In the genomic region with DNA sequence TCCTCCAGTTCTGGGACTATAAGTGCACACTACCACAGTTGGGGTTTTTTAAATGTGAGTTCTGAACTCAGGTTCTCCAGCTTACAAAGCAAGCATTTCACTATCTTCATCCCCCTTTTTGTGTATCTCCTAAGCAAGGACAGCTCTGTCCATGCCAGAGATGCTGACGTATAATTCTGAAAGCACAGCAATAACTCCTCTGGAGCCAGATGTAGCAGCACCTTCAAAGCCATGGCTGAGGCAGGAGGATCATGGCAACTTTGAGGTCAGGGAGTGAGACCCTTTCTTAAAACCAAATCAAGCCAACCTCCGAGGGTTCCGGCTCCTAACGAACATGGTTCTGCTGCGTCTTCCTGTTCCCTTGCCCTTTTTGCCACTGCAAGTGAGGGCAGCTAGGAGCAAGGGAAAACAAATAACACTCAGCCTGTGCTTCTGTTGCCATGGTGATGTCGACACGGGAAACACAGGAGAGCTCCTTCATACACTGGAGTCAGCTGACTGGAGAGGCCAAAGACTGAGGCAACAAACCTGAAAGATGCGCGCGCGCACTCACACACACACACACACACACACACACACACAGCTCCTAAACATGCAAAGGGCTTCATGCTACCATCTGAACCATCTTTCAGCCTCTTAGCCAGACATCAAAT, we compare ENCODE assay signal across 10 mouse cellular contexts. TPM values are rescaled to one million over a fixed set of nuclear protein-coding genes. Genes with fewer than 3 reads are reported as not detected.
DNase-seq lines count a peak whose midpoint lies in the region; ATAC-seq and TF ChIP-seq lines count a peak whose summit lies in the region.
"Had no signal": no experiment of that assay in that cellular context is flagged by ENCODE, and none has a peak within 500 bp of the region (broad histone marks: within the 10 kb centered on the region; RNA-seq: fewer than 3 reads in every experiment).

No protein-coding gene starts in this region.

- H3K27ac ChIP-seq in forebrain, postnatal 0 days (ENCODE audit: low read depth, low read length) = peak overlapping the region; percentile 95
- no peak overlapping the region for H3K27ac ChIP-seq in kidney, embryonic 14.5 days (ENCODE audit: low read depth, low read length)

- H3K9ac ChIP-seq in forebrain, postnatal 0 days = no peak overlapping the region
- H3K9ac ChIP-seq in kidney, embryonic 14.5 days (ENCODE audit: low read depth, low read length) = no peak overlapping the region

- DNase-seq in right cerebral cortex, postnatal 10 days (ENCODE audit: low spot score in 2 of 2) = peak; percentile 60 to 76
- DNase-seq in right cerebral cortex, postnatal 14 days = no peak
- DNase-seq in forebrain, postnatal 0 days = peak; percentile 72
- peak; percentile 80 for DNase-seq in lung, postnatal 25 days (ENCODE audit: low spot score)
- peak; percentile 33 for DNase-seq in yolk sac, embryonic 10.5 days (ENCODE audit: low spot score)
- DNase-seq in thymus, postnatal 4 days = no peak

- peaks cover 31% of the 10 kb centered on the region for H3K4me1 ChIP-seq in forebrain, postnatal 0 days (ENCODE audit: insufficient read depth)
- H3K4me1 ChIP-seq in kidney, embryonic 14.5 days (ENCODE audit: control insufficient read depth, insufficient read depth, low read length) = no peaks in the 10 kb centered on the region

- no peak for TF ChIP-seq CTCF in forebrain, postnatal 0 days (IDR thresholded peaks at IDR 0.05; ENCODE audit: low read depth)

- H3K4me2 ChIP-seq in forebrain, postnatal 0 days (ENCODE audit: low read depth) = no peak overlapping the region
- H3K4me2 ChIP-seq in kidney, embryonic 14.5 days (replicated peaks; ENCODE audit: low read depth, low read length) = no peak overlapping the region

- 19% methylated on average over 11 of the region's 11 CpGs for WGBS in forebrain, postnatal 0 days
- WGBS in kidney, embryonic 14.5 days = 50% methylated on average over 11 of the region's 11 CpGs

- no peak overlapping the region for H3K4me3 ChIP-seq in forebrain, postnatal 0 days (ENCODE audit: low read depth, low read length)
- H3K4me3 ChIP-seq in kidney, embryonic 14.5 days (ENCODE audit: low read length) = no peak overlapping the region

- H3K9me3 ChIP-seq in forebrain, postnatal 0 days (ENCODE audit: low read length) = no peaks in the 10 kb centered on the region
- no peaks in the 10 kb centered on the region for H3K9me3 ChIP-seq in kidney, embryonic 14.5 days (ENCODE audit: control insufficient read depth, low read length)
- H3K9me3 ChIP-seq: G1E had no signal

- H3K36me3 ChIP-seq in forebrain, postnatal 0 days (ENCODE audit: insufficient read depth) = no peaks in the 10 kb centered on the region
- H3K36me3 ChIP-seq in kidney, embryonic 14.5 days (ENCODE audit: control insufficient read depth, insufficient read depth, low read length) = no peaks in the 10 kb centered on the region
- H3K36me3 ChIP-seq: G1E had no signal

- no peaks in the 10 kb centered on the region for H3K27me3 ChIP-seq in forebrain, postnatal 0 days (ENCODE audit: insufficient read depth, low read length)
- no peaks in the 10 kb centered on the region for H3K27me3 ChIP-seq in kidney, embryonic 14.5 days (ENCODE audit: control insufficient read depth, insufficient read depth, low read length)

- peak; percentile 73 for ATAC-seq in forebrain, postnatal 0 days
- ATAC-seq in kidney, embryonic 14.5 days (ENCODE audit: low FRiP score, low TSS enrichment) = no peak
- no peak for ATAC-seq in erythroid progenitor cell, adult 5-6 weeks (replicated peaks; ENCODE audit: low FRiP score, poor library complexity, severe bottlenecking)

RNA-seq across cellular contexts. Expression of a gene that starts 14.0 kb away (rescaled TPM):
- 223 and 278 TPM in 2 replicates for total RNA-seq in forebrain, postnatal 0 days (2014; rRNA removed)
- polyA plus RNA-seq in forebrain, postnatal 0 days (2015; fragmentation: Nextera tagmentation; extraction: Ambion mirVana) = 247 and 295 TPM in 2 replicates
- 0.34 and 0.53 TPM in 2 replicates for polyA plus RNA-seq in kidney, embryonic 14.5 days (2014; fragmentation: Nextera tagmentation; extraction: Ambion mirVana)
- total RNA-seq in erythroid progenitor cell, adult 5-6 weeks (2015; ENCODE audit: low replicate concordance) = not detected in 2 replicates
- not detected in 2 replicates for total RNA-seq in erythroid progenitor cell, adult 5-6 weeks (2017; ENCODE audit: low replicate concordance)
- total RNA-seq: G1E had no signal
- polyA plus RNA-seq: G1E had no signal

RNA-seq across cellular contexts. Expression of a gene that starts 16.1 kb away (rescaled TPM):
- 7.3 and 14.2 TPM in 2 replicates for total RNA-seq in forebrain, postnatal 0 days (2014; rRNA removed)
- polyA plus RNA-seq in forebrain, postnatal 0 days (2015; fragmentation: Nextera tagmentation; extraction: Ambion mirVana) = 24.7 and 27.1 TPM in 2 replicates
- 0.91 and 1.7 TPM in 2 replicates for polyA plus RNA-seq in kidney, embryonic 14.5 days (2014; fragmentation: Nextera tagmentation; extraction: Ambion mirVana)
- total RNA-seq in erythroid progenitor cell, adult 5-6 weeks (2015; ENCODE audit: low replicate concordance) = not detected in 2 replicates
- not detected in 2 replicates for total RNA-seq in erythroid progenitor cell, adult 5-6 weeks (2017; ENCODE audit: low replicate concordance)
- total RNA-seq: G1E had no signal
- polyA plus RNA-seq: G1E had no signal

RNA-seq across cellular contexts. Expression of a gene that starts 20.3 kb away (rescaled TPM):
- not detected in 2 replicates for total RNA-seq in forebrain, postnatal 0 days (2014; rRNA removed)
- polyA plus RNA-seq in forebrain, postnatal 0 days (2015; fragmentation: Nextera tagmentation; extraction: Ambion mirVana) = 0.34 and 0.85 TPM in 2 replicates
- polyA plus RNA-seq in kidney, embryonic 14.5 days (2014; fragmentation: Nextera tagmentation; extraction: Ambion mirVana) = 0.28 and 0.40 TPM in 2 replicates
- total RNA-seq in erythroid progenitor cell, adult 5-6 weeks (2015; ENCODE audit: low replicate concordance) = 0.84 TPM in 1 of 2 replicates, not detected in the other
- total RNA-seq in erythroid progenitor cell, adult 5-6 weeks (2017; ENCODE audit: low replicate concordance) = not detected in 2 replicates
- total RNA-seq: left cerebral cortex, postnatal 10 days had no signal
- polyA plus RNA-seq: G1E had no signal

RNA-seq across cellular contexts. Expression of a gene that starts 20.9 kb away (rescaled TPM):
- 66.4 and 71.6 TPM in 2 replicates for total RNA-seq in forebrain, postnatal 0 days (2014; rRNA removed)
- 51.9 and 56.7 TPM in 2 replicates for polyA plus RNA-seq in forebrain, postnatal 0 days (2015; fragmentation: Nextera tagmentation; extraction: Ambion mirVana)
- polyA plus RNA-seq in kidney, embryonic 14.5 days (2014; fragmentation: Nextera tagmentation; extraction: Ambion mirVana) = 71.3 and 73.7 TPM in 2 replicates
- total RNA-seq in erythroid progenitor cell, adult 5-6 weeks (2015; ENCODE audit: low replicate concordance) = 15.5 and 19.5 TPM in 2 replicates
- total RNA-seq in erythroid progenitor cell, adult 5-6 weeks (2017; ENCODE audit: low replicate concordance) = 17.7 and 27.5 TPM in 2 replicates

RNA-seq across cellular contexts. Expression of a gene that starts 51.0 kb away (rescaled TPM):
- total RNA-seq in forebrain, postnatal 0 days (2014; rRNA removed) = 9.8 and 13.6 TPM in 2 replicates
- 43.8 and 49.2 TPM in 2 replicates for polyA plus RNA-seq in forebrain, postnatal 0 days (2015; fragmentation: Nextera tagmentation; extraction: Ambion mirVana)
- 13.1 and 13.3 TPM in 2 replicates for polyA plus RNA-seq in kidney, embryonic 14.5 days (2014; fragmentation: Nextera tagmentation; extraction: Ambion mirVana)
- total RNA-seq in erythroid progenitor cell, adult 5-6 weeks (2015; ENCODE audit: low replicate concordance) = 10.1 TPM in 1 of 2 replicates, not detected in the other
- 0.51 TPM in 1 of 2 replicates, not detected in the other for total RNA-seq in erythroid progenitor cell, adult 5-6 weeks (2017; ENCODE audit: low replicate concordance)
- polyA plus RNA-seq: G1E had no signal

Comparison
In these comparisons a context has a peak if more than half of its experiments do, and no peak if none do; other contexts are left out.
1. DNase-seq: peak in right cerebral cortex, postnatal 10 days (2 of 2), forebrain, postnatal 0 days (single experiment), lung, postnatal 25 days (single experiment) and yolk sac, embryonic 10.5 days (single experiment); none in right cerebral cortex, postnatal 14 days (single experiment) and thymus, postnatal 4 days (single experiment).
2. RNA of a gene that starts 14.0 kb away (total RNA-seq): 223 to 278 TPM in forebrain, postnatal 0 days; not detected in erythroid progenitor cell, adult 5-6 weeks; every median in the first group is over 100 times any median in the second.